Mouse (Mus musculus) liver, adult 2 months (tissue): Measurements from ENCODE around the gene Itgae.

ENCODE experiments used
- CTCF ChIP-seq: fragments of 200-500 bp; IDR thresholded peaks from 2 replicates; pipeline ENCODE4 v1.5.1; 2011; ENCODE audit warnings: low read depth, low read length, control low read depth
- POLR2A ChIP-seq: fragments of 200-500 bp; IDR thresholded peaks from 2 replicates; pipeline ENCODE4 v1.6.1; 2011; ENCODE audit warnings: low read length, control low read depth; ENCODE audit not compliant: insufficient read depth; ENCODE audit errors: extremely low read depth

DNA sequence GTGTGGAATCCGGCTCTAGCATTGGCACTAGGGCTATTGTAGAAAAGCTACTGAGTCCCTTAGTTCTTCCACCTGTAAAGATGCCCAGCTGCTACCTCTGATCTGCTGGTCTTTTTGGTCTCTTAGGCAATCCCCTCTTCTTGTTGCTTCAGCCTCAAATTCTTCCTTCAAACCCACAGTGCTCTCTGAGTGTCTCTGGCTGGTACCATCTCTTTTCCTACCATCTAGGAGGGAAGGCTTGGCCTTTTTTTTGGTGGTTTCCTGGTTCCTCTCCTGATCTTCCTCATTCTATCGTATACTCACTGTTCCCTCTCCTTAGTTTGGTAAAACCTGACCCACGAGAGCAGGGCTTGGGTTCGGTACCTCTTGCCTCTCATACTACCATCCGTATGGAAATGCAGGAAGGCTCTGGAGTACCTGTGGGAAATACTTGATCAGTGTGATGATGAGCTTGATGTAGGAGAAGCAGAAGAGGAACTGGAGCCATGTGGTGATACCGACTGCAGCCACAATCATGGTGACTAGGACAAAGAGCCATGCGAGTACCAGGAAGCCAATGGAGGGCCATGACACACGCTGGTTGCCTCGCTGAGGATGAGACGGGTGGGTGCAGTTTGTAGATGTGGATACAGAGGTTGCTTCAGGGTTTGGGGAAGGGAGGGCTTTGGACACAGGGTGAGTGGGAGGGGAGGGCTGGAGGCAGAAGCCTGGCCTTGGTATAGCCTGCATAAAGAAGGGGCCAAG, 95.7 kb downstream of the Itgae start:
- TF ChIP-seq CTCF (no peak), POLR2A (no peak)
